Mouse (Mus musculus): ENCODE measurements around the gene Prss28. TPM values are rescaled to one million over a fixed set of nuclear protein-coding genes. Genes with fewer than 3 reads are reported as not detected.

The Prss28 gene
- polyA plus RNA-seq, 1 experiment = 0.13 TPM

GRCm38 (mm10) chr17:25274571-25275346, 33.7 kb upstream of the Prss28 start, which contains the start of gene Ube2i:
Gene Ube2i, minus strand, starts transcription at chr17:25274622.
- no peak for DNase-seq
- Histone ChIP-seq H3K27me3 (ENCODE audit: control insufficient read depth, insufficient read depth, low read length) (no peaks in the 10 kb centered on the region), H3K4me3 (ENCODE audit: control insufficient read depth, insufficient read depth, low read length) (peak within 1 kb of the TSS; percentile 99), H3K27ac (ENCODE audit: control insufficient read depth, insufficient read depth, low read length) (peak within 1 kb of the TSS; percentile 84), H3K36me3 (ENCODE audit: control insufficient read depth, insufficient read depth, low read length) (no peaks in the 10 kb centered on the region), H3K4me1 (replicated peaks; ENCODE audit: control insufficient read depth, insufficient read depth, low read length) (peaks cover 17% of the 10 kb centered on the region)
- 92% methylated on average over 9 of the region's 9 CpGs for WGBS
- TF ChIP-seq CTCF (IDR thresholded peaks at IDR 0.05; ENCODE audit: borderline replicate concordance, control insufficient read depth, extremely low read depth, insufficient read depth, low read length, poor library complexity) (no peak), POLR2A (IDR thresholded peaks at IDR 0.05; ENCODE audit: control insufficient read depth, extremely low read depth, insufficient read depth, low read length, poor library complexity) (no peak)

DNA sequence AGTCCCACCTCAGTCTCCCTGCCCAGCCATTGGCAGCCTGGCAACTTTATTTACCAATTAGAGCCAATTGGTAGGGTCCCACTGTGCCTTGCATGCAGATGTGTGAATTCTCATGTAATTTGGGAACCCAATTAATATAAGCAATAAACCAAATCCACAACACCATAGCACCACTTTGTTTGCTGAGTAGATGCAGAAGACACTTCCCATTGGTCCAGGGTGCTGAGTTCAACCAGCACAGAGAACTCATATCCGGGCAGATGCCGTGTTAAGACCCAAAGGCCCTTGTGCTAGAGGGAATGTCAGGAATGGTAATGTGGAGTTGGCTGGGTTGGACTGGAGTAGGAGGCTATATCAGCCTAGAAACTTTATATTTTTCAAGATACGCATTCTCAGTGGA, 32.6 kb upstream of the Prss28 start:
- no peak for TF ChIP-seq CTCF (IDR thresholded peaks at IDR 0.05; ENCODE audit: borderline replicate concordance, control insufficient read depth, extremely low read depth, insufficient read depth, low read length, poor library complexity)
- no peak for TF ChIP-seq POLR2A (IDR thresholded peaks at IDR 0.05; ENCODE audit: control insufficient read depth, extremely low read depth, insufficient read depth, low read length, poor library complexity)
- H3K4me1 ChIP-seq (replicated peaks; ENCODE audit: control insufficient read depth, insufficient read depth, low read length) = peaks cover 17% of the 10 kb centered on the region
- H3K36me3 ChIP-seq (ENCODE audit: control insufficient read depth, insufficient read depth, low read length) = no peaks in the 10 kb centered on the region
- WGBS = over 99% methylated on average over 3 of the region's 3 CpGs
- H3K27me3 ChIP-seq (ENCODE audit: control insufficient read depth, insufficient read depth, low read length) = no peaks in the 10 kb centered on the region
- DNase-seq = no peak
- no peak overlapping the region for H3K27ac ChIP-seq (ENCODE audit: control insufficient read depth, insufficient read depth, low read length)
- no peak overlapping the region for H3K4me3 ChIP-seq (ENCODE audit: control insufficient read depth, insufficient read depth, low read length)

DNA sequence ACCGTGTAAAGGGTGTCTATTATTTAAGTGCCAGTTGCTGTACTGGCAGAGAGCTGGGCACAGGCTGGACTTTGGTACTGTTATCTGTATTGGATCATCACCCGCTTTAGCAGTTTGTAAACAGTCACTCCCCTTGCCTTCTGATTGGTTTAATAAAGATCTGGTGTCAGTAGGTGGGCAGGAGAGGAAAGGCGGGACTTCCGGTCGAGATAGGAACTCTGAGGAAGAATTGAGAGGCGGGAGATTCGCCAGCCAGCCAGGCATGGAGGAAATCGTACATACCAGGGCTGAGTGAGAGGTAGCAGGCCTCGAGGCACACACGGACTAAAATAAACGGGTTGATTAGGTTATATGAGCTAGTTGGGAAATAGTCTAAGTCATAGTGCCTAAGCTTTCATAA, 26.3 kb upstream of the Prss28 start:
- no peaks in the 10 kb centered on the region for H3K4me1 ChIP-seq (replicated peaks; ENCODE audit: control insufficient read depth, insufficient read depth, low read length)
- H3K27me3 ChIP-seq (ENCODE audit: control insufficient read depth, insufficient read depth, low read length) = no peaks in the 10 kb centered on the region
- no peaks in the 10 kb centered on the region for H3K36me3 ChIP-seq (ENCODE audit: control insufficient read depth, insufficient read depth, low read length)
- WGBS = 55% methylated on average over 11 of the region's 11 CpGs
- TF ChIP-seq POLR2A (IDR thresholded peaks at IDR 0.05; ENCODE audit: control insufficient read depth, extremely low read depth, insufficient read depth, low read length, poor library complexity) (no peak), CTCF (IDR thresholded peaks at IDR 0.05; ENCODE audit: borderline replicate concordance, control insufficient read depth, extremely low read depth, insufficient read depth, low read length, poor library complexity) (no peak)
- peak; percentile 24 for DNase-seq
- H3K4me3 ChIP-seq (ENCODE audit: control insufficient read depth, insufficient read depth, low read length) = no peak overlapping the region
- H3K27ac ChIP-seq (ENCODE audit: control insufficient read depth, insufficient read depth, low read length) = no peak overlapping the region

DNA sequence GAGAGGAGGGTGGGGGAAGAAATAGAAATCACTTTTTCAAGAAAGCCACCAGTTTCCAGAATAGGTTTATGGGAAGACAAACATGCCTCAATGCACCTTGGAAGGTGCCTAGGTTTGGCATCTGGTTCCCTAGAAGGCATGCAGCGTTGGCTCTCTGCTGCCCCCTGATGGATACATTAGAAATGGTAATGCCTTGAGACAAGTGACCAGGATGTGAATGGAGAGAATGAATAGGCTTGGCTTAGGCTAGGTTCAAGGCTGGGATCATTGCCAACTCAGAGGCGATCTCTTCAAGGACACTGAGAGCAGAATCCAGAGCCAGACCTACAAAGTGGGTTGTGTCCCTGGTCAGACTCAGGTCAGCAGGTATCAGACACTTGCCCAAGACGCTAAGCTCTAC, 23.4 kb upstream of the Prss28 start:
- DNase-seq = peak; percentile 72
- Histone ChIP-seq H3K27me3 (ENCODE audit: control insufficient read depth, insufficient read depth, low read length) (no peaks in the 10 kb centered on the region), H3K27ac (ENCODE audit: control insufficient read depth, insufficient read depth, low read length) (no peak overlapping the region), H3K36me3 (ENCODE audit: control insufficient read depth, insufficient read depth, low read length) (no peaks in the 10 kb centered on the region), H3K4me3 (ENCODE audit: control insufficient read depth, insufficient read depth, low read length) (no peak overlapping the region), H3K4me1 (replicated peaks; ENCODE audit: control insufficient read depth, insufficient read depth, low read length) (no peaks in the 10 kb centered on the region)
- no peak for TF ChIP-seq CTCF (IDR thresholded peaks at IDR 0.05; ENCODE audit: borderline replicate concordance, control insufficient read depth, extremely low read depth, insufficient read depth, low read length, poor library complexity)
- no peak for TF ChIP-seq POLR2A (IDR thresholded peaks at IDR 0.05; ENCODE audit: control insufficient read depth, extremely low read depth, insufficient read depth, low read length, poor library complexity)
- 33% methylated on average over 3 of the region's 3 CpGs for WGBS

DNA sequence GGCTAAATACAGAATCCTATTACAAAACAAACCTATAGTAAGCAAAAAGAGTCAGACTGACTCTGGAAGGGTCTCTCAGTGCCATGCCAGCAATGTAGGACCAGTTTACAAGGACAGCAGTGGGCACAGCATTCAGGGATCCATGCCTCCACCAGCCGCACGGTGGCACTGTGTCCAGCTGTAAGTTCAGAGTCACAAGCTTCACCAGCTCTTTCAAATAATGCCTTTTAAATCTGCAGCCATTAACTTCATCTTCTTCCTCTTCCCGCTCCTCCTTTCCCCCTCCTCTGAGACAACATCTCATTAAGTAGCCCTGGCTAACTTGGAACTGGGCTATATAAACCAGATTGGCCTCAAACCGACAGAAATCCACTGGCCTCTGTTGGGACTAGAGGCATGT, 19.6 kb upstream of the Prss28 start:
- DNase-seq = peak; percentile 54
- WGBS = 21% methylated on average over 4 of the region's 4 CpGs

DNA sequence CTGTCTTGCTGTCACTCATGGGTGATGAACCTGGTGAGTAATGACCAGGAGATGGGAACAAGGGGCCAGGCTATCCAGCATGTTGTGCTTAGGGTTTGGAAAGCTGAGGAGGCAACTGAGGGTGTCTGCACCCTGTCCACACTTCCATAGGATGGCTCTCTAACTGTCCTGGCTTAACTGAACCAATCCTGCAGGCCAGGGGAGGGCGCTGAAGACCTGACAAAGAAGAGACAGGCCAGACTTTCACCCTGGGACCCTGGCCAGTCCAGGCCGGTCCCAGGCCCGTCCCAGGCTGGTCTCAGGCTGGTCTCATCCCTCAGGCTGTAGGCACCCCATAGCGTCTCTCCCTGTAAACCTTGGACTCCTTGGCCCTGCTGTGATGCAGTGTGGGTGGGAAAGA, 18.0 kb upstream of the Prss28 start:
- Histone ChIP-seq H3K4me3 (ENCODE audit: control insufficient read depth, insufficient read depth, low read length) (no peak overlapping the region), H3K27ac (ENCODE audit: control insufficient read depth, insufficient read depth, low read length) (no peak overlapping the region), H3K36me3 (ENCODE audit: control insufficient read depth, insufficient read depth, low read length) (no peaks in the 10 kb centered on the region), H3K4me1 (replicated peaks; ENCODE audit: control insufficient read depth, insufficient read depth, low read length) (no peaks in the 10 kb centered on the region), H3K27me3 (ENCODE audit: control insufficient read depth, insufficient read depth, low read length) (no peaks in the 10 kb centered on the region)
- no peak for TF ChIP-seq POLR2A (IDR thresholded peaks at IDR 0.05; ENCODE audit: control insufficient read depth, extremely low read depth, insufficient read depth, low read length, poor library complexity)
- no peak for TF ChIP-seq CTCF (IDR thresholded peaks at IDR 0.05; ENCODE audit: borderline replicate concordance, control insufficient read depth, extremely low read depth, insufficient read depth, low read length, poor library complexity)
- WGBS = 42% methylated on average over 4 of the region's 4 CpGs
- DNase-seq = no peak

More for the DNA sequence above, 19.6 kb upstream of the Prss28 start:
- Histone ChIP-seq H3K4me1 (replicated peaks; ENCODE audit: control insufficient read depth, insufficient read depth, low read length) (no peaks in the 10 kb centered on the region), H3K27me3 (ENCODE audit: control insufficient read depth, insufficient read depth, low read length) (no peaks in the 10 kb centered on the region), H3K4me3 (ENCODE audit: control insufficient read depth, insufficient read depth, low read length) (no peak overlapping the region), H3K27ac (ENCODE audit: control insufficient read depth, insufficient read depth, low read length) (no peak overlapping the region), H3K36me3 (ENCODE audit: control insufficient read depth, insufficient read depth, low read length) (no peaks in the 10 kb centered on the region)
- TF ChIP-seq CTCF (IDR thresholded peaks at IDR 0.05; ENCODE audit: borderline replicate concordance, control insufficient read depth, extremely low read depth, insufficient read depth, low read length, poor library complexity) (peak; percentile 70; the same call in 1 of the 2 replicates), POLR2A (IDR thresholded peaks at IDR 0.05; ENCODE audit: control insufficient read depth, extremely low read depth, insufficient read depth, low read length, poor library complexity) (no peak)
